Mouse (Mus musculus): ENCODE results near the gene Gm43191. TPM values are rescaled to one million over a fixed set of nuclear protein-coding genes. Genes with fewer than 3 reads are reported as not detected.
"Not testable (repeated sequence)": the region's sequence is repeated elsewhere in the genome, so short reads cannot be mapped to it uniquely, and the experiment has no call there.

The Gm43191 gene
- polyA plus RNA-seq, 1 experiment from 2014 or later, result not detected

DNA sequence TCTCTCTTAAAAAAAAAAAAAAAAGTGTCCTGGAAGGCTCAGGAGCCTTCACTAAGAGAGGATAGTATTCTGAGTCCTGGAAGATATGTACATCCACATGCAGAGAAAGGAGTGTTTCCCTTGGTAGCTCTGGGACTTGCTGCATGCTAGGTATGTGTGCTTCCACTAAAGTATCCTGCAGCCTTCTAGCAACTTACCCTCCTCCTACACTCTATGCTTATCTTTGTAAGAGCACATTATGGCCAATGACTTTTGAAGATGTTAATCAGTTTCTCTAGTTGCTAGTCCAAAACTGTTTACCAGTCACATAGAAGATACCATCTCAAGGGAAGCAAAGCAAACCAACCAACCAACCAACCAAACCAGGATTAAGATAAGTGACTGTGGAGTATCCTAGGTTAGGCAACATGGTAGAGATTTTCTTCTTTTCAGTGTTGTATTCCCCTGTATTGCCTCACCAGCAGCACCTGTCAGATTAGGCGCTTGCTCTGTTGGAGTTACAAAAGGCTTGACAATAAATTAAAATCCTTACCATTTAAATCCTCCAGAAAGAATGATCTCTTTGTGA, 24.7 kb upstream of the Gm43191 start:
- Histone ChIP-seq H3K27ac (no peak overlapping the region), H3K4me1 (replicated peaks) (no peaks in the 10 kb centered on the region; the same call in none of the 2 replicates), H3K4me2 (no peak overlapping the region), H3K27me3 (no peaks in the 10 kb centered on the region), H3K9ac (replicated peaks) (no peak overlapping the region), H3K4me3 (replicated peaks) (no peak overlapping the region), H3K9me3 (no peaks in the 10 kb centered on the region), H3K36me3 (peaks cover 4% of the 10 kb centered on the region; the same call in 1 of the 2 replicates)
- no peak for ATAC-seq (ENCODE audit: insufficient number of reproducible peaks, insufficient read depth, low FRiP score, low TSS enrichment, low read depth)
- 95% methylated on average over 1 of the region's 1 CpGs for WGBS

DNA sequence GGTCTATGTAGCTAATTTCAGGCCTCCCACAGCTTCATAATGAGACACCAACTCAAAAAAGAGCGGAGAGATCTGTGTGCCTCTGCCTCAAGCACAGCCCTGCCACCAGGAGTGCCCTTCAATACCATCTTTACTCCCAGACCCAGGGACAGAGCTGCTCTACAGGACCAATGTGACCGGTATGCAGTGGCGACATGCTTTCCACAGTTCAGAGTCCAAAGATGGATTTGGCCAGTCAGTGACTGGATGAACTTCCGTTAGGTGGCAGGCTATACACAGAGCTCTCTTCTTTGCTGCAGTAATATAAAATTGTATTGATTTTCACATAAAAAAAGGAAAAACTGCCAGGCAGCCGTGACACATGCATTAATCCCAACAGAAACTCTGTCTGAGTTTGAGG, 22.8 kb upstream of the Gm43191 start:
- no peak for ATAC-seq (ENCODE audit: insufficient number of reproducible peaks, insufficient read depth, low FRiP score, low TSS enrichment, low read depth)

DNA sequence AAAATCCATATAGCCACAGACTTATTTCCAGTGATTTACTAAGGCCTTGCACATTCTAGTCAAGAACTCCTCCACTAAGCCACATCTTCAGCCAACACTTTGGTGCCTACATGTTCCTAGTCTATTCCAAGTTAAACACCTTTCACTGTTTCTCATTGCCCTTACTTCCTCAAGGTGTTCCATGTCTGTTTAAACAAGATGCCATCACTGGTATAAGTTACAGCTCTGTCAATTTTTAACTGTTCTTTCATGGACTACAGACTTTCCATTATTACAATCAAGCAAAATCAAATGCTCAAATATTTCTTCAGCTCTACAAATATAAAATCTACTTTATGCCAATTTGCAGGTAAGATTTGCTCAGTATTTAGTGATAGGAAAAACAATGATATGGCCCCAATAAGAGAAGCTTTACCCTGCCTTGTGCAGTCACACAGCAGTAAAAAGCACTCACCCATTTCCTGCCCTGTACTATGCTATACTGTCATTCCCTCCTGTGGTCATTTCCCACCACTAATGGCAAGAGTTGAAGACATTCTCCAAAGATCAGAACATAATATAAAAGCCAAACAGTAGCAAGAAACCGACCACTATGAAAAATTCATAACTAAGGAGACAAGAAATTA, 21.7 kb upstream of the Gm43191 start:
- H3K27me3 ChIP-seq, result no peaks in the 10 kb centered on the region
- H3K4me2 ChIP-seq, result no peak overlapping the region
- H3K4me3 ChIP-seq (replicated peaks), result no peak overlapping the region
- H3K9ac ChIP-seq (replicated peaks), result no peak overlapping the region
- no peak overlapping the region for H3K27ac ChIP-seq
- no peak for ATAC-seq (ENCODE audit: insufficient number of reproducible peaks, insufficient read depth, low FRiP score, low TSS enrichment, low read depth)
- 88% methylated on average over 1 of the region's 1 CpGs for WGBS
- no peaks in the 10 kb centered on the region for H3K9me3 ChIP-seq
- H3K4me1 ChIP-seq (replicated peaks), result no peaks in the 10 kb centered on the region
- H3K36me3 ChIP-seq, result peaks cover 4% of the 10 kb centered on the region; the same call in 1 of the 2 replicates

More for the DNA sequence above, 22.8 kb upstream of the Gm43191 start:
- Histone ChIP-seq H3K27me3 (no peaks in the 10 kb centered on the region), H3K27ac (no peak overlapping the region), H3K4me2 (no peak overlapping the region), H3K4me1 (replicated peaks) (no peaks in the 10 kb centered on the region), H3K9ac (replicated peaks) (no peak overlapping the region), H3K36me3 (peaks cover 4% of the 10 kb centered on the region; the same call in 1 of the 2 replicates), H3K4me3 (replicated peaks) (no peak overlapping the region), H3K9me3 (no peaks in the 10 kb centered on the region)
- WGBS, result 88% methylated on average over 5 of the region's 5 CpGs

DNA sequence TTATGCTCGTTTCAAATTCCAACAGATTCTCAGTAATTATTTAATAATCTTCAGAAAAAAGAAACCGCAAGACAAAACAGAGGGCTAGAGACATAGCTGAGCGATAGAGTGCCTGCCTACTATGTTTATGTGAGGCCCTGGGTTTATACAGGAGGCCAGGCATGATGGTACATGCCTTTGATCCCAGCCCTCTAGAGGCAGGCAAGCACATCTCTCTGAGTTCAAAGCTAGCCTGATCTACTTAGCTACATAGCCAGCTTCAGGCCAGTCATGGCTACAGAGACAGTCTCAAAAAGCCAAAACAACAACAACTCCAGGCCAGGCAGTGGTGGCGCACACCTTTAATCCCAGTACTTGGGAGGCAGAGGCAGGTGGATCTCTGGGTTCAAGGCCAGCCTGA, 20.5 kb upstream of the Gm43191 start:
- Histone ChIP-seq H3K36me3 (peaks cover 2% of the 10 kb centered on the region; the same call in 1 of the 2 replicates), H3K27me3 (no peaks in the 10 kb centered on the region), H3K4me2 (no peak overlapping the region), H3K27ac (no peak overlapping the region), H3K9ac (replicated peaks) (no peak overlapping the region), H3K9me3 (no peaks in the 10 kb centered on the region), H3K4me3 (replicated peaks) (no peak overlapping the region), H3K4me1 (replicated peaks) (no peaks in the 10 kb centered on the region)
- ATAC-seq (ENCODE audit: insufficient number of reproducible peaks, insufficient read depth, low FRiP score, low TSS enrichment, low read depth), result no peak
- WGBS, result 94% methylated on average over 4 of the region's 4 CpGs

DNA sequence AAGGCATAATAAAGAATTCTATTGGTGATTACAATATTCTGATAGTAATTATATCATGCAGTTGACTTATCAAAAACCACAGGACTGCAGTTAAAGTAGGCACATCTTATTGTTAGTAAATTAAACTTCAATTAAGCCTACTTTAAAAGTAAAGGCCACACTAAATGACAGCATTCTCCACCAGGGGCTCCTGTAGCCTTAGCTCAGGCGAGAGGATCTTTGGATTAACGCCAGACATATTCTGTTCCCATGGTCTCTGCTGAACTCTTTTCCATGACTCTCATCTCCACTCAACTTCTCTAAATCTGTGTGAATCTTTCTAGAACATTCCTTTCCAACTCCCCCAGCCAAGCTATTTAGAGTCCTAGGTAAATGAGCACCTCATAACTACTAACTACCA, 17.7 kb upstream of the Gm43191 start:
- Histone ChIP-seq H3K27me3 (no peaks in the 10 kb centered on the region), H3K9me3 (no peaks in the 10 kb centered on the region), H3K36me3 (no peaks in the 10 kb centered on the region), H3K27ac (no peak overlapping the region), H3K9ac (replicated peaks) (no peak overlapping the region), H3K4me1 (replicated peaks) (no peaks in the 10 kb centered on the region), H3K4me3 (replicated peaks) (no peak overlapping the region), H3K4me2 (no peak overlapping the region)
- ATAC-seq (ENCODE audit: insufficient number of reproducible peaks, insufficient read depth, low FRiP score, low TSS enrichment, low read depth), result no peak
- 94% methylated on average over 2 of the region's 2 CpGs for WGBS

DNA sequence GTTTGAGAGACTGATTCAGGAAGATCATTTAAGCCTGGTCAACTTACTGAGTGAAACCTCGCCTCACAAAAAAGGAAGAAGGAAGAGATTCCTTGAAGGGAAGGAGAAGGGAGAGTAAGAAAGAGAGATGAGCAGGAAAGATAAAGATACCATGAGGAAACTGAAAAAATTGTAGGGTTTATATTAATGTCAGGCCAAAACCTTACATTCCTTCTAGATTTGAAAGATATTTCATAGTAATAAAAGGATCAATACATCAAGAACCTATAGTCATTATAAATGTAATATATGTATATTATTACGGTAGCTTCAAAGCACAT, 14.6 kb upstream of the Gm43191 start:
- Histone ChIP-seq H3K36me3 (peaks cover 3% of the 10 kb centered on the region; the same call in 1 of the 2 replicates), H3K9ac (replicated peaks) (no peak overlapping the region), H3K27me3 (no peaks in the 10 kb centered on the region), H3K4me3 (replicated peaks) (no peak overlapping the region), H3K4me1 (replicated peaks) (no peaks in the 10 kb centered on the region), H3K9me3 (no peaks in the 10 kb centered on the region), H3K27ac (no peak overlapping the region), H3K4me2 (no peak overlapping the region)
- WGBS, result 89% methylated on average over 2 of the region's 2 CpGs
- no peak for ATAC-seq (ENCODE audit: insufficient number of reproducible peaks, insufficient read depth, low FRiP score, low TSS enrichment, low read depth)

DNA sequence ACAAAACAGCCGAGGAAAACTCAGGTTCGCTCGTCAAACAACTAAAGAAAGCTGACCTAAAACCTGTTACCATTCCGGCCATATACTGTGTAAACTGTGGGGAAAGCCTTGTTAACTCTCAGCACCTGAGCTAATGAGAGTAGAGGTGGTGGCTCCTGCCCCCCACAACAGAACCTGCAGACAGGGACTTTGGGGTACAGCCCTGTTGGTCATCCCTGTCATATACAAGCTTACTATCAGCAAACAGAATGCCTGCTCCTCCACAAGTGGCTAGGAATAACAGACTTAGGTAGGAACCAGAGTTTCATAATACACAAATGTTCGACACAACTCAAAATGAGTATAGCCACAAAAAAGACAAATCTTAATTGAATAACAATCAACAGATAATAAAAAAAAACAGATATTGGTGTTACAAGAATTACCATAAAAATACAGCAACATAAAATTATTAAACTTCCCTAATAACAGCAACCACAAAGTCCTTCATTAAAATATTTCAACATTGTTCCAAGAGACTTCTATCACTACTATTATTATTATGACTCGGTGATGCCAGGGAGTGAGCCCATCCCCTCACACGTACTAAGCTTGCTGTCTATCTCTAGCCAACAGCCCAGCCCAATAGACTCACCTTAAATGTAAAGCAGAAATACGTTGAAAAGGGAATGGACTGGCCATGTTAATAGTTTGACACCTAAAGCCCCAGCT, 14.1 kb upstream of the Gm43191 start:
- H3K27ac ChIP-seq, result no peak overlapping the region
- H3K9ac ChIP-seq (replicated peaks), result no peak overlapping the region
- no peaks in the 10 kb centered on the region for H3K4me1 ChIP-seq (replicated peaks)
- ATAC-seq (ENCODE audit: insufficient number of reproducible peaks, insufficient read depth, low FRiP score, low TSS enrichment, low read depth), result no peak
- no peaks in the 10 kb centered on the region for H3K27me3 ChIP-seq
- H3K36me3 ChIP-seq, result peaks cover 3% of the 10 kb centered on the region; the same call in 1 of the 2 replicates
- no peak overlapping the region for H3K4me2 ChIP-seq
- H3K9me3 ChIP-seq, result no peaks in the 10 kb centered on the region
- WGBS, result 88% methylated on average over 8 of the region's 8 CpGs
- H3K4me3 ChIP-seq (replicated peaks), result no peak overlapping the region

DNA sequence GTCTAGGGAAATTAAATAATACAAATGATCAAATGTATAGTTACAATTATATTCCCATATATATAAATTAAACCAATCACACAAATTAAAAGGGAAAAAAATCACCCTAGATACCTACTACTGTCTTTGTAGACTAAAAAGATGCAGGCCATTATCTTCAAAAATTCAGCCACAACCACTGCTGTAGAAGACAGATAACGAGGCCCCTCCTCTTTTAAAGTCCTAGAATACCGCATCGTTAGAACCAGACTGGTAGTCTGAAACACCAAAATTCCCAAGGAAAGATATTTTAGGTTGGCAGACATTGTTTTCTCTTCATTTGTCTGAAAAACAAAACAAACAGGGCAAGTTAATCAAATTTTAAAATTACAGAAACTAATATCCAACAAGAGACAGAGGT, 13.3 kb upstream of the Gm43191 start:
- H3K4me2 ChIP-seq, result no peak overlapping the region
- H3K9ac ChIP-seq (replicated peaks), result no peak overlapping the region
- H3K27ac ChIP-seq, result no peak overlapping the region
- peaks cover 3% of the 10 kb centered on the region; the same call in 1 of the 2 replicates for H3K36me3 ChIP-seq
- no peaks in the 10 kb centered on the region for H3K4me1 ChIP-seq (replicated peaks)
- no peak for ATAC-seq (ENCODE audit: insufficient number of reproducible peaks, insufficient read depth, low FRiP score, low TSS enrichment, low read depth)
- H3K9me3 ChIP-seq, result no peaks in the 10 kb centered on the region
- H3K27me3 ChIP-seq, result no peaks in the 10 kb centered on the region
- 80% methylated on average over 3 of the region's 3 CpGs for WGBS
- no peak overlapping the region for H3K4me3 ChIP-seq (replicated peaks)

DNA sequence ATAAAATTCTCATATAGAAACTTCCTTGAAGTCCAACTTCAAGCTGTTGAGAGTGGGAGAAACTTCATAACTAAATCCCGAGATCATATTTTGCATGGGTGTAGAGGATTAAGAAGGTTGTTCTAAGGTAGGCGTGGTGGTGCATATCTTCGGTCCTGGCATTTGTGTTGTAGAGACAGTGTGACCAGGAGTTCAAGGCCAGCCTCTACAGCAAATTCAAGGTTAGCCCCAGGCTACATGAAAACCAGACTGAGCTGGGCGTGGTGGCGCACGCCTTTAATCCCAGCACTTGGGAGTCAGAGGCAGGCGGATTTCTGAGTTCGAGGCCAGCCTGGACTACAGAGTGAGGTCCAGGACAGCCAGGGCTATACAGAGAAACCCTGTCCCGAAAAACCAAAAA, 16.8 kb downstream of the Gm43191 start:
- H3K9me3 ChIP-seq; H3K27me3 ChIP-seq; H3K4me2 ChIP-seq; H3K4me3 ChIP-seq (replicated peaks); H3K27ac ChIP-seq; H3K9ac ChIP-seq (replicated peaks); H3K36me3 ChIP-seq; ATAC-seq (ENCODE audit: insufficient number of reproducible peaks, insufficient read depth, low FRiP score, low TSS enrichment, low read depth); H3K4me1 ChIP-seq (replicated peaks): not testable (repeated sequence)
- 91% methylated on average over 9 of the region's 9 CpGs for WGBS

DNA sequence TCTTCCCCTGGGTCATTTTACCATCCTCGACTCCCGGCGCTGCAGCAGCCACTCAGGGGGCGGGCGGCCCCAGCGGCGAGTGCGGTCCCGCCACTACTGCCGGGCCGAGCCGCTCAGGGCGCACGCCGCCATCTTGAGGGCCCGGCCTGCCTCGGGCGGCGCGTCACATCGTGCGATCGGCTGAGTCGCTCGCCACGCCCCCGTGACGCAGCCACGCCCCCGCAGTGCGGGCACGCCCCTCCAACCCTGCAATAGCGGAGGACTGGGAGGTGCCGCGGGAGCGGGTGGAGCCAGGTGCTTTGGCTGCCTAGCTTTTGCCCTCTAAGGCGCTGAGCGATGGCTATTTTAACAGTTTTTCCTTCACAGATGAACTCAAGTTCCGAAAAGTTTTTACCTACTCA, 18.6 kb downstream of the Gm43191 start, which contains the start of gene Mfsd14a:
Gene Mfsd14a, minus strand, starts transcription at position 215 of the 401 bp plus-strand sequence.
- Histone ChIP-seq H3K9me3 (no peaks in the 10 kb centered on the region), H3K4me2 (peak within 1 kb of the TSS; percentile 69), H3K4me3 (replicated peaks) (peak within 1 kb of the TSS; percentile 99), H3K9ac (replicated peaks) (peak within 1 kb of the TSS; percentile 99), H3K36me3 (no peaks in the 10 kb centered on the region), H3K4me1 (replicated peaks) (peaks cover 12% of the 10 kb centered on the region), H3K27me3 (no peaks in the 10 kb centered on the region), H3K27ac (peak within 1 kb of the TSS; percentile 97)
- WGBS, result 0% methylated on average over 39 of the region's 39 CpGs
- ATAC-seq (ENCODE audit: insufficient number of reproducible peaks, insufficient read depth, low FRiP score, low TSS enrichment, low read depth), result peak; percentile 99

DNA sequence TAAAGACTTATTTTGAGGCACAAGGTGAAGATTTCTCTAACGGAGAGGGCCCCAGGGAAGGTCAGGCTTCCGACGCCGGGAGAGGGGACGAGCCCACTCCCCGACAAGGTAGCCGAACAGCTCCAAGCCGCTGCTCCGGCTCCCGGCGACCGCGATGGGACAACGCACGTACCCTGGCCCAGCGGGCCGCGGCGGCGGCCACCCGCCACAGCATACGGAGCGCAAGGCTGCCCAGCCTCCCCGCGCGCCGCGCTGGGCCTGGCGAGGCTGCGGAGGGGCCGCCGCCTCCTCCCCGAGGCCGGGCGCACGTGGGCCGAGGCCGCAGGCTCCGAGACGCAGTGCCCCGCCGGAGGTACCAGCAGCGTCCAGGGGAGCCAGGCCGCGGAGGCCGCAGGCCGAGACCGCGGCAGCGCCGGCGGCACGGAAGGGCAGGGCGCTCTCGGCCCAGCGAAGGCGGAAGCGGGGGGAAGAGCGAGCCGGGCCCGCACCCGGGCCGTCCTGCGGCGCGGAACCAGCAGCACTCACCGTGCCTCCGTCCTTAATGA, 19.1 kb downstream of the Gm43191 start:
- H3K36me3 ChIP-seq, result no peaks in the 10 kb centered on the region
- peak; percentile 87 for ATAC-seq (ENCODE audit: insufficient number of reproducible peaks, insufficient read depth, low FRiP score, low TSS enrichment, low read depth)
- no peaks in the 10 kb centered on the region for H3K9me3 ChIP-seq
- peak overlapping the region; percentile 99 for H3K9ac ChIP-seq (replicated peaks)
- no peaks in the 10 kb centered on the region for H3K27me3 ChIP-seq
- H3K27ac ChIP-seq, result peak overlapping the region; percentile 97
- H3K4me3 ChIP-seq (replicated peaks), result peak overlapping the region; percentile 99
- H3K4me2 ChIP-seq, result peak overlapping the region; percentile 69
- peaks cover 12% of the 10 kb centered on the region for H3K4me1 ChIP-seq (replicated peaks)
- under 1% methylated on average over 68 of the region's 68 CpGs for WGBS

Data from limb, embryonic 12.5 days (tissue).